Mouse (Mus musculus) c-Kit-negative CD71-positive TER-119-positive erythroid progenitor cells, embryonic 14.5 days (primary cell): ENCODE results near the gene Plcl2.

Experiments
- DNase-seq: peaks from one replicate; pipeline ENCODE4 v3.0.0-alpha.2; 2013; ENCODE audit warnings: low read depth, low spot score

Plcl2 gene

DNA sequence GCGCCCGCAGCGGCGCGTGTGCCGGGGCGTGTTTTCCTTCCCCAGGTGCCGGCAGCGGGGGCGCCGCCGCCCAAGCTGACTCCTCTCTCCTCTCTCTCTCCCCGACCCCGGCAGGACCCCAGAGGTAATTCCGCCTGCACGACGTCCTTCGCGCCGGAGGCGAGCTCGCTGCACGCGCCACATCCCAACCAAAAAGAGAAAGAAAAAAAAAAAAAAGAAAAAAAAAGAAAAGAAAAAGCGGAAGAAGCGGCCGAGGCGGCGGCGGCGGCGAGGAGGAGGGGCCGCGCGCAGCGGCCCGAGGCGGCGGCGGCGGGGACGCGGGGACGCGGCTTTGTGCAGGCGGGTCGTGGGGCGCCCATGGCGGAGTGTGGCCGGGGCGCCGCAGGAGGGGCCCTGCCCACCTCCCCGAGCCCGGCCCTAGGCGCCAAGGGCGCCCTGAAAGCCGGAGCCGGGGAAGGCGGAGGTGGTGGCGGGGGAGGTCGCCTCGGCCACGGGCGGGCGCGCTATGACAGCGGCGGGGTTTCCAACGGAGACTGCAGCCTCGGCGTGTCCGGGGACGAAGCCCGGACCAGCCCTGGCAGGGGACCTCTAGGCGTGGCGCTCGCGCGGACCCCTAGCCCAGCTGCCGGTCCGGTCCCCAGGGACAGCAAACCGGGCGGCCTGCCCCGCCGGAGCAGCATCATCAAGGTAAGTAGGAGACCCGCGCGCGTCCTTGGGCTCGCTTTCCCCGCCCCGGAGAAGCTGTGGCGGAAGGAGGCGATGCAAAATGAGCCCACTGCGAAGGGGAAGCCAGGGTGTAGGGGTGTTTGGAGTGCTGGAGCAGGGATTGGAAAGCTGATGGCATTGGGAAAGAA is at the start of gene Plcl2:
Gene Plcl2, plus strand, starts transcription at position 153 of the 854 bp plus-strand sequence.
- DNase-seq, result no peak

DNA sequence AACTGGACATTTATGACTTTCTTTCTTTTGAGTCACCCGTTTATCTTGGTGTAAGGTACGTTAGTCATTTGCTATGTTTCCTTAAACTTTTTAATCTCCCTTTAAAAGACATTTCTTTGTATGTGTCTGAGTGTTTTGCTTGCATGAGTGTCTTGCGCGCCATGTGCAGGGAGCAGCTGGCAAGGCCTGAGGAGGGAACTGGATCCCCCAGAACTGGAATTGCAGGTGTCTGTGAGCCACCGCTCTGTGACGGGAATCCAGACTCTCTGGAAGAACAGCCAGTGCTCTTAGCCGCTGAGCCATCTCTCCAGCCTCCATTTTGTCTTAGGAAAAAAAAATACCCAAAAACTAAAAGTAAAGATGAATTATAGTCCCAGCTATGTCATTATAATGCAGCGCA is 48.9 kb upstream of the Plcl2 start:
- no peak for DNase-seq

DNA sequence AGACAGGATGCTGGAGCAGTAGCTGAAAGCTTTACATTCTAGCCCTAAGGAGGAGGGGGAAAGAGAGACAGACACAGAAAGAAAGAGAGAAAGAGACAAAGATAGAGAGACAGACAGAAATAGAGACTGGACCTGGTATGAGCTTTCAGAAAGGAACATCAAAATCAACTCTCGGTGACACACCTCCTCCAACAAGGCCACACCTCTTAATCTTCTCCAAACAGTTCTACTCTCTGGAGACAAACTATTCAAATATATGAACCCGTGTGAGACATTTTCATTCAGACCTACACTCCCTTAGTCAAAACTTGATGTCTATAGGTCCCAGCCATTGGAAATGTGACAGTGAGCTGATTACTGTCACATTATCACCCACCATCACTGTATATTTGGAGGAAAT is 41.8 kb upstream of the Plcl2 start:
- no peak for DNase-seq

DNA sequence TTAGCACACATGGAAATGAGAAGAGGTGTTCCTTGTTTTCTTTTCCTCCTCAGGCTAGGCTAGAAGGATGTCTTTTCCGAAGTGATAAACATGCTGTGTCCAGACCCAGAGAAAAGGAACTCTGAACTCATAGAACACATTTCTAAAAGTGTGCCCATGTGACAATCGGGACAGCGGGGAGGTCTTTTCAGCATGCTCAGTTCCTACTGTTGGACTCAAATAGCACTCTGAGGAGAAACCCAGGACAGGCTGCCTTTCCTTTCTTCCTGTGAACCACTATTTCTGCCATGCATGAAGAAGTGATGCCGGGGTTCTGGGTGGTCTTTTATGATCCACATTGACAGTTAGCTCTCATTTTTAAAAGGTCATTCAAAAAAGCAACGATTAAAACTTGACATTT is 40.1 kb upstream of the Plcl2 start:
- DNase-seq, result no peak

DNA sequence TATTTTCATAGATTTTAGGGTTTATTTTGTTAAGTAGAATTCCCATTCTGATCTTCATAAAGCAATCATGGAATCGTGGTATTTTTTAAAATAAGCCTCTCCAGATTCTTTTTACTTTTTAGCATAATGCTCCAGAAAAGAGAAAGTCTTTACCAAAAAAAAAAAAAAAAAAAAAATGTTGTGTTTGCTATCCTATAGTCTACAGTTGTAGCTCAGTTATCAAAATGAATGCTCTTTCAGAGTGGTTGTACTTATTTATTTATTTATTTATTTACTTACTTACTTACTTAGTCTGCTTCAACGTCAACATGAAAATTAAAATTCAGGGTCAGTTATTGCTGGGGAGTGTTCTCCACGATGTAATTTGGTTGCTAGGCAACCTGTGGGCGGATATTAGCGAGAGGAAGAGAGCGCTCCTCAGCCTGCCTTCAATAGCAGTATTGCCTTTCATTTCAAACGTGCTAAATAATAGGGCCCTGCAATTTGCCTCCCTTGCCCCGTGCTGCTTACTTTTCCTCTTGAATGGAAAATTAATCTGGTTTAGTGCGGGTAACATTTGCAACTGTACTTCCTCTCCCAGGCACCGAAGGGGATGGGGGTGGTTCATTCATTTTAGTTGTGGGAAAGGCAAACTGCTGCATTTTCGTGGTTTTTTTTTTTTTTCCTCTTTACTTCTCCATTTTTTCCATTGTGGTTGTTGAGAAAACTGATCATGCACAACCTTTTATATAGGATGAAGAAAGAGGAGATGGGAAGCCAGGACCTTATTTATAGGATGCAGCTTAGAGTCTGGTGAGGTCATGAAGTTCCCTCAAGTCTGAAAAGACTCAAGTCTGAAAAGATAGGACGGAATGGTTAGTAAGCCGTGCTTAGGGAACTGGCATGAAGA is 39.4 kb upstream of the Plcl2 start:
- peak; percentile 17 for DNase-seq

DNA sequence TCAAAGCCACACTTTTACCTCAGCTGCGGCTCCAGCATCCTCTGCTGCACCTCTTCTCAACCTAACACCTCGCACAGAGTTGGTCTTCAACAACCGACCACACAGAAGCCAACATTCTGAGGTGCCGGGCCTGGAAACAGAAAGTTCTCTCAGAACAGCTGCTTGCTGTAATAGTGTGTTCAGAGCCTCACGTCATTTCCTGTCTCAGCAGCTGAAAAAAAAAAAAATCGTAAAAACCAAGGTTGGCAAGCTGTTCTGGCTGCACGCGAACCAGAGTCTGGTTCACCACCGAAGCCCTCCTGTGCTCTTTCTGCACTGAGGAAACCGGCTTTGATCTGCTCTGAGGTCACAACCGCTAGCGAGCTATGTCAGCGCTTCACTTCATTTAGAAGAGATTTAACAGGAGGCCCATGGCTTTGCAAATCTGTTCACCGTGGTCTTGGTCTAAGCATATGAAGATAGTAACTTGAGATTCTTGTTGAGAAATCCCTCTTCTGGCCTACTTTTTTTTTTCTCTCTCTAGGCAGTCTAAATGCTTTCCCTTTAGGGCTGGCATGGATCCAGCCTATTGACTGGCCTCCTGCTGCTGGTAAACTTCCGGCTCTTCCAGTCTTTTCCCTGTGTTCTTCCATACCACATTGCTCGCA is 38.6 kb upstream of the Plcl2 start:
- no peak for DNase-seq

DNA sequence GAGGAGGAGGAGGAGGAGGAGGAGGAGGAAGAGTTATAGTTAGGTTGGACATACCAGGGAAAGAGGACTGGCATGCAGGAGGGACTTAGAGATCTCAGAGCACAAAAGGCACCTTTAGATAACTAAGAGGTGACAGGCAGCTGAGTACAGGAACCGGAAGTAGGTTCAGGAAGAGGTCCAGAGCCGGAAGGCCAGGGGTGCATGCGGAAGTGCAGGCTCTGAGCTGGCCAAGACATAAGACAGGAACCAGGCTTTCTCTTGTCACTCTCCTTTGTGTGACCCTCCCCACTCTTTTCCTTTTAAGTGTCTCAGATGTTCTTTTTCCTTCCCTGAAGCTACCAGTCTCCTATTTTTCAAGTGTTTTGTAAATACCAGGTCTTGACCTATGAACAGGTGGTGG is 38.0 kb upstream of the Plcl2 start:
- no peak for DNase-seq

DNA sequence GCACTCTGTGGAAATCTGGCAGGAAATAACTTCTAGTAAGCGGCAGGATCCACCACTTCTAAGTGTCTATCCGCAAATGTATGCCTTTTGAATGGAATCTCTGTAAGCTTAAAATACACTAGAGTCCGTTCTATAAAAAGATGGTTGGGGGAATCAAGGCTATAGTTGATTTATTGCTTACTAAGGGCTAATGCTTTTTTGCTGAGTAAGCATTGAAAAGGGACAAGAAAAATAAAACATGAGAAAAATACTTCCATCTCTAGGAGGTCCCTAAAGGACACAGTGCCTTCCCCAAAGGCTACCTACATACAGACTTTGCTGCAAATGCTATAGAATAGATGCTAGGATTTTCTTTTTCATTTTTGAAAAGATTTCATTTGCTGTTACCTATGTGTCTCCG is 31.9 kb upstream of the Plcl2 start:
- no peak for DNase-seq

DNA sequence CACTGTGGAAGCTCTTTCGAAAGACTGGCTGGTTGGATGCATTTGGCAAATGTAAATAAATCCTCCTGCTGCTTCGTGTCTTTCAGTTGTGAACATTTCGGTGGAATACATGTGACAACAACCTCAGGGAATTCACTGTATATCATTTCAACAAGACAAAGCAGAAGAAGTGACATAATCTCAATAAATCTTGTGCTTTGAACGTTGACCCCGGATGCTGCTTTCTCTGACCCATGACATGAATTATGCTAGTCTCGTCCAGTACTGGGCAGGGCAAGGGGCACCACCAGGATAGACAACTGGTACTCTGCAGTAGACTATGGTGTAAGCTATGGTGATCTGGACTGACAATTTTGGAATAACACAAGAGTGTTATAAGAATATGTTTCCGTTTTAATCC is 28.3 kb upstream of the Plcl2 start:
- DNase-seq, result no peak

DNA sequence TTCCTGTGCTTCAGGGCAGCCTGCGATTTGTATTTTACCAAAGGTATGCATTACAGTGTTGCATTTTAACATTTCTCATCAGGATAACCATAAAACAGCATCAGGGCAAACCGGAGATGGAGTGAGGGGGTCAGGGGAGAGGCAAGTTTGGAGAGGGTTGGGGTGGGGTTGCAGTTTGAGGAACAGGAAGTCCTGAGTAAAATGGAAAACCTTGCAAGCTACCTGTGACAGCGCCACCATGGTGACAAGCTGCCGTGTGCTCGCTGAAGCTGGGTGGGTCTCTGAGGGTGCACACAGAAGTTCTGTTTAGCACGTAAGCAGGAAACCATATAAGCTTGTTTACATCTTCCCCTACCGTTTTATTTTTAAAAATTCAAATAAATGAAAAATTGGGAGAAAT is 25.5 kb upstream of the Plcl2 start:
- DNase-seq, result no peak

DNA sequence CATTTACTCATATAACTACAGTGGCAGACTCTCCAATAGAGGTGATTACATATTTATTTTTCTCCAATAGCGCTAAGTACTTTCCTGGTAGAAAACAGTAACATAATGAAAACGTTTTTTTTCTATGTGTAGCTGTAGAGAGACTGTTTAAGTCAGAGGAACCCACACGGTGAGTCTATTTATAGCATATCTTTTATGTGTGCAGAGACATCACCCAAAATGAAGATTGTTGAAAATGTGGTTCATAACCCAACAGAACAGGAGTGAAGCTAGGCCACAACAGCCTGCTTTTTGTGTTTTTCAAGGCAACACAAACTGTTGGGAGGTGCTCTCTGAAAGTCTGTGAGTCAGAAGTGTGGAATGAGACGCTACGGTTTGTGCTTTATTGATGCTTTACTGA is 24.2 kb upstream of the Plcl2 start:
- DNase-seq, result no peak

DNA sequence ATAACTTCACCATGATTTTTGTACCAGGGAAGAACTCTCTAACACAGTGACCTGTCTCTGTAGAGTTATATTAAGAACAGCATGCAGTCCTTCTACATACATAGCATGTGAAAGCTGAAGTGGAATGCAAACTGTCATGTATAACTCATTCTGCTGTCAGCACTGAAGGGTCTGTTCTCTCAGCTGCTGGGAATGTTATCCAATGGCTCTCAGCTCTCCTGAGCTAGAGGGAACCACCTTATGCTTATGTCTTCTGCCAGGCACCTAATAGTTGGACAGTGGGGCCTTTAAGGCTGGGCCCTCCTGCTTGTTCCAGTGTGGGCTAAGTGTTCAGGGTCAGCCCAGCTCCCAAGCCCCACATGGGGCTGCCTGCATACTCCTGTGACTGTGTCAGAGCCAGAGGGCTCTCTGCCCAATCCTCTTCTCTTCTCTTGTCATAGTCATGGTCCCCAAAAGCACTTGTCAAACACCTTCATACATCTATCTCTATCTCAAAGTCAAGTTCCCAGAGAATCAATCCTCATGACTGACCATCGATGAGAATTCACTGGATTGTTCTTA is 22.1 kb upstream of the Plcl2 start:
- no peak for DNase-seq

DNA sequence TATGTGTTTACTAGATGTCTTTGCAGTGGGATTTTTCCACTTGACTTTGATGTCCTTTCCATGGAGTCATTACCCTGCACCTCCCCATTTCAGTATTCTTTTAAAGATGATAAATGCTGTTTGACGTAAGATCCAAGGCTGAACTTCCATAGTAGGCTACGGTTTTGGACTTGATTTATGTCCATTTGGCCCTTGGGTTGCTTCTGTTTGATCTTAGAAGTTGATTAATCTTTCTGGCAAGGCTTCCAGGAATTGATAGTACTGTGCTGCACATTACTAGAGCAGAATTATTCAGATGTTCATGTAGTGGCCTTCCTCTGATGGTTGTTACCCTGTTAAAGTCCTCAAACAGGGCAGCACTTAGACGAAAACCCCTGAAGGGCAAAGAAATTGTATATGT is 21.5 kb upstream of the Plcl2 start:
- no peak for DNase-seq

DNA sequence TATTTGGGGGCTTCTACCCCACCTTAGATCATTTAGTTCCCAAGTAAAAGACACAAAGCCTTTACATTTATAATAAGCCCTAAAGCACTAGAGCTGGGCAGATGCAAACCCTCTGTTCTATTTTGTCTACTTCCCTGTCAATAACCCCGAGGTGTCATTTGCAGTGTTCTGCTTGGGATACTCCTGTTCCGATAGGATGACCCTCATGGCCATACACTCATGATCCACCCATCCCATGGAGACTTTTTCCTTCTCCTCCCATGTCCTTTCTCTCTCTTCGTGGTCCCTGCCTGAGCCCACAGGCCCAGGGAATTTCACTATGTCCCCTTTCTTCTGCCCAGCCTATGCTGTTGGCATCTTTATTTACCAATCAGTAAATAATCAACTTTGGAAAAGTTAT is 20.8 kb upstream of the Plcl2 start:
- DNase-seq, result no peak

DNA sequence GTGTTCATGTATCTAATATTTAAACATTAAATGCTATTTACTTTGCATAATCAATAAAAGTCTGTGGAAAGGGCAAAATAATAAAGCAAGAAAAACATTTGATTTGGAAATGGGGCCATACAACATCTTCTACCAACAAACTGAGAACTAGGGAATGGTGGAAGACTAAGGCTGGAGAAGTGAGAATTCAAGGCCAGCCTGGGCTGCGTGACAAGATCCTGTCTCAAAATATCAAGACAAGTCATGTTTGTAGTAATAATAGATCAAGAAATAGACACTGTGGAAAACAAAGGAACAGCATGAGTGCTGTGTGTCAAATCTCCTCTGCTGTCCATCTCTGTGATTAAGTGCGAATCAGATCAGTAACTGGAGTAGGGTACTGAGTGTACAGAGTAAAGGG is 20.3 kb upstream of the Plcl2 start:
- DNase-seq, result no peak

DNA sequence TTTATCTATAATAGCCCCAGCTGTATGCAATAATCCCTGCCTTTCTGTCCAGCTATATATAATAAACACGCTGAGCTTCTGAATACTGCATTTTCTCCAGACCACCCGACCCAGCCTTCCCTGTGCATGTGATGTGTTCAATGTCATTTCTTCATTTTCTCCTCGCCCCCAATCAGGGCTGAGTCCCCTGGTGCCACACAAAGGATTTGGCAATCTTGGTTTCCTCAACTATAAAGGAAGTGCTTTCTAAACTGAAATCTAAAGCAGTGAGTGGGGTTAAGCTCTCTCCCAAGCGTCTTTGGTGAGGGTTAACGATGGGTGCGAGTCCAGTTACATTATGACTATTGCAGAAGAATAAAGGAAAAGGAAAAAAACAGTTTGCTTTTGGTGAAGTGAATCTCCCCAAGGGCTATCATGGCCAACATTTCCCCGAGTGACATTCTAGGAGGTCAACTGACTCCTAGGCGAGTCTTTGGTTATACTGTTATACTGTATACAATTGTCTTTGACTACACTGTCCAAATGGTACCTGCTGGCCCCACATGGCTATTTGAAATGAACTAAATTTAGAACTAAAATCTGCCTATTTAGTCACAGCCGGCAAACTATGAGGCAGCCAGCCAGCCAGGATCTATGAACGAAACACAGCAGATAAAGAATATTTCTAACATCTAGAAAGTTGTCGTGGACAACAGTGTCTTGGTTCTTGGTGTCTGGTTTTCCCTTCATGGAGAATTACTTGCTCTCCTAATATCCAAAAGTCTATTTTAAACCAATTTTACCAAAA is 18.4 kb upstream of the Plcl2 start:
- DNase-seq, result no peak

DNA sequence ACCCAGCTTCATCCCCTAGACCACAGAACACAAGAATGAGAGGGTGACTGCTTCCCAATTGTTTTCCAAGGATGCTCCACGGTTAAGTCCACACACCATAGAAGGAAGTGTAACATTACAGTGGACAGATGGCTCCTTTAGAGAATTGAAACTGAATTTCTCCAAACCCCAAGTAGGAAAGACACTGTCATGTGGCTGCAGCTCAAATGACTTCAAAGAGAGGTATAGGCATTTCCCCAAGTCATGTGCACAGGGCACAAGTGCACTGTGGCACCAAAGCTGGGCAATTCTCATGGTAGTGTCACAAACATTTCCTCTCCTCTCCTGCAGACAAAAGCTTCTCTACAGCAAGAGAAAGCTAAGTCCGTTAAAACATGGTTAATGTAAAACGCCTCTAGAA is 17.7 kb upstream of the Plcl2 start:
- DNase-seq, result no peak

DNA sequence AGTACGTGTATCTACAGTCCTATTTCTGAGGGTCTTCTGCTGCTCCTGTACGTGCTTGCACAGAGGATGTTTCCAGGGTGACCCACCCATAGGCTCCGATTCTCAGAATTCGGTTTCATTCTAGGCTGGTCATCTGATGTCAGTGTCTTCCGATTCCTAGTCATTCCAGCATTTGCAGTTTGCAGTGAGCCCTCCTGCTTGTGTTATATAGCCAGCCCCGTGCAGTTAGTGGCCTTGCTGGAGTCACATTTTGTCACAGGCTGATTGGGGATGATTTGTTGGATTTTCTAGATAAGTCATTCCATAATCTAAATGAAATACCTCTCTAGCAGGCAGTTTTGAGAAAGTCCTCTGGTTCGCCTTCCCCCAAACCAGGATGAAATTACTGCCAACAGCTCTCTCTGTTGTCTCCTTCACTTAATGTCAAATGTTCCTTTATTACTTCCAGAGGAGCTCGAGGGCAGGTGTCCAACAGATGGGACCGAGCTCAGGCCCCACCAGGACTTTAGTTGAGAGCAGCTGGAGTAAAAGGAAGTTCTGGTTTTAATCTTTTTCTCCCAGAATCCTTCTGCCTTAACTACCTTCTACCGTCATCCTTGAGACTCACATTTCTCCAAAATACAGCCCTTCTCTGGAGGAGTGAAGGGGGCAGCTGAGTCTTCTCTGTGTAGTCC is 13.8 kb upstream of the Plcl2 start:
- DNase-seq, result no peak

DNA sequence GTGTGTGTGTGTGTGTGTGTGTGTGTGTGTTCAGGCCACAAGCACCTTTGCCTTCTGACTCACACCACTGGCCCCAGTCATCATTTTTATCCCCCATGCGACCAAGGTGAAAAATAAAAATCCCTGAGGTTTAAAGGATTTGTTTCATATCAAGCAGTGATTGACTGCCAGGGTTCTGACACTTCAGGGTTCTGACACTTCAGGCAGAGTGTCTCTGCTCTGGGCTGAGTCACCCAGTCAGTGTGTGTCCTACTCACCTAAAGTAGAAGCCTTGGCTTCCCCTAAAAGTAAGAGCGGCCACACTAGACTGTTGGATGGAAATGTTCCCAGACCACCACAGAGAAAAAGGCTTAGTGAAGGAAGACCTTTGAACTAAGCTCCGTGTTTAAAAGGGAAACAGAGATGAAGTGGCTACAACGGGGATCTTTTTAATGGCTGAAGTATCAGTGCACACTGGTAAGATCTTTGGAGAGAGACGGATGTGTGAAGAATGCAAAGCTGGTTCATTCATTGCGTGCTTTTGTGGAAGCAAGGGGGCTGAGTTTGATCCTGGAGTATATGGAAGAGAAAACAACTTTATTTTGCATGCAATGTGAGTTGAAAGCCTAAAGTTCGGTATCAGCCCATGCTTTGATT is 11.0 kb upstream of the Plcl2 start:
- no peak for DNase-seq

DNA sequence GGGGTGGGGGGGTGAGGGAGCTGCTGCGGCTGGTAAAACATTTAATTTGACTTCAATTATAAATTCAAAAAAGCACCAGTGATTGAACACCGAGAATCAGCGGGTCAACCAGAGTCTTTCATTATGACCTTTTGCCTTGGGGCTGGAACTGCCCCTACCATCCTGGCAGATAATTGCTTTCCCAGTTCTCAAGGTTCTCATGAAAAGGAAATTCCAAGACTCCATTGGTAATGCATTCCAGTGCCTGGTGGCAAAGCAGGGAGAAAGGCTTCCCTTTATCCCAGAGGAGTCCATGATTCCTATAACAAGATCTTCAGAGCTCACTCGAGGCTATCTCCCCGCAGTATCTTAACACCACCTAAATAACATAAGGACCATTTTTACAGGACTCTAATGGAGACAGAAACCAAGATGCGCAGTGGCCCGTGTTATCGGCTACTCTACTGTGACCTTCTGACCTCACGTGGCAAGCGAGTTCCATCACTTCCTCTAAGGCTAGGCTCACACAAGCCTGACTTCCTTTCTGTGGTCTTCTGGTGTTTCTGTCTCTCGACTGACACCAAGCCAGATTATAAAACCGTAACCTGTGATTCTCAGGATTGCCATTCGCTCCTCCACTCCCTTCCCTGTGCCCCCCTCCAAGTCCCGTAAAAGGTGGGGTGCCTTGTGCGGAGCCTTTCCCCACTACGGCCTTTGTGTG is 10.0 kb upstream of the Plcl2 start:
- DNase-seq, result no peak
